Mouse (Mus musculus): ENCODE measurements around the gene Pla2g1b.

The Pla2g1b gene

GRCm38 (mm10) chr5:115522531-115522930 lies 56.5 kb downstream of the Pla2g1b start:
- DNase-seq (ENCODE audit: extremely low read depth, low read depth, low spot score) = no peak

- no peak for DNase-seq (ENCODE audit: extremely low read depth, low read depth, low spot score)
Observed at GRCm38 (mm10) chr5:115522981-115523499, 57.0 kb downstream of the Pla2g1b start.

GRCm38 (mm10) chr5:115523971-115524370 lies 57.9 kb downstream of the Pla2g1b start:
- DNase-seq (ENCODE audit: extremely low read depth, low read depth, low spot score) = no peak
